ENCODE assay signal across 15 mouse cellular contexts in the genomic region with DNA sequence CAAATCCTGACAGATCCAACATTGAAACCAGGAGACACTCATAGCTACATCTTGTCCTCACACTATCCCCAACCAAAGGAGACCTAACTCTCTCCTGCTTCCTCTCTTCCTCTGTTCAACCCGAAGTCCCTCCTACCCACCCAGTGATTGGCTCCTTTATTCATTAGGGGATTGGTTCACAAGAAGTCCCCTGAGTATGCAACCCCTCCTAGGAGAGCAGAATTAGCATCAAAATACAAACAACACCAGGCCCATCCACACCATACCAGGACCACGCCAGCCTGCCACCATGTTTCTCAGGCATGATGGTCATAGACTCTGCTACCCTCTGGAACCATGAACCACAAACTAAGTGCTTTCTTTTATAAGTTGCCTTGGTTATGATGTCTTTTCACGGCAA.
"Had no signal": no experiment of that assay in that cellular context is flagged by ENCODE, and none has a peak within 500 bp of the region (broad histone marks: within the 10 kb centered on the region; RNA-seq: fewer than 3 reads in every experiment).

No protein-coding gene starts in this region.

- H3K9me3 ChIP-seq: neural tube, embryonic 13.5 days; neural tube, embryonic 15.5 days; stomach, embryonic 15.5 days had no signal

- DNase-seq: retina, postnatal 1 day; right cerebral cortex, adult 18-20 months; right cerebral cortex, postnatal 14 days; right cerebral cortex, postnatal 25 days; right cerebral cortex, postnatal 4 days; spleen, adult 18-20 months; thymus, adult 18-20 months; thymus, adult 2 months; thymus, postnatal 25 days; thymus, postnatal 36 days; thymus, postnatal 4 days had no signal

- H3K36me3 ChIP-seq: neural tube, embryonic 13.5 days; neural tube, embryonic 15.5 days; stomach, embryonic 15.5 days had no signal

- H3K27ac ChIP-seq: neural tube, embryonic 13.5 days; neural tube, embryonic 15.5 days; stomach, embryonic 15.5 days; stomach, postnatal 0 days had no signal

- H3K4me1 ChIP-seq: neural tube, embryonic 15.5 days; stomach, embryonic 15.5 days had no signal

- H3K4me3 ChIP-seq: neural tube, embryonic 13.5 days; neural tube, embryonic 15.5 days; stomach, embryonic 15.5 days had no signal

- H3K9ac ChIP-seq: neural tube, embryonic 13.5 days; neural tube, embryonic 15.5 days; stomach, embryonic 15.5 days had no signal
